Mouse (Mus musculus) testis, adult 2 months (tissue): ENCODE data around the gene Elp1. TPM values are rescaled to one million over a fixed set of nuclear protein-coding genes. Genes with fewer than 3 reads are reported as not detected.

Experiments used
- H3K27ac ChIP-seq: fragments of 200-500 bp; 2 replicates; pipeline ENCODE4 v1.5.1; 2012; ENCODE audit warnings: low read depth, low read length; ENCODE audit not compliant: control insufficient read depth, insufficient read depth
- H3K27me3 ChIP-seq: fragments of 200-500 bp; 2 replicates; pipeline ENCODE4 v1.6.1; 2012; ENCODE audit warnings: mild to moderate bottlenecking, low read length, moderate library complexity; ENCODE audit not compliant: control insufficient read depth, insufficient read depth
- H3K36me3 ChIP-seq: fragments of 200-500 bp; 2 replicates; pipeline ENCODE4 v1.6.1; 2012; ENCODE audit warnings: mild to moderate bottlenecking, low read length; ENCODE audit not compliant: control insufficient read depth, insufficient read depth
- H3K4me1 ChIP-seq: fragments of 200-500 bp; 2 replicates; pipeline ENCODE4 v1.6.1; 2012; ENCODE audit warnings: low read length; ENCODE audit not compliant: control insufficient read depth, insufficient read depth
- H3K4me3 ChIP-seq: fragments of 200-500 bp; 2 replicates; pipeline ENCODE4 v1.5.1; 2012; ENCODE audit warnings: low read depth, mild to moderate bottlenecking, low read length, moderate library complexity, mixed read lengths; ENCODE audit not compliant: control insufficient read depth
- CTCF ChIP-seq: fragments of 200-500 bp; IDR thresholded peaks from 2 replicates; pipeline ENCODE4 v1.5.1; 2012; ENCODE audit warnings: low read depth, mild to moderate bottlenecking, inconsistent platforms, low read length, moderate library complexity; ENCODE audit not compliant: control insufficient read depth, insufficient read depth, insufficient replicate concordance
- POLR2A ChIP-seq: fragments of 200-500 bp; IDR thresholded peaks from 2 replicates; pipeline ENCODE4 v1.6.1; 2012; ENCODE audit warnings: low read depth, mild to moderate bottlenecking, inconsistent platforms, low read length, moderate library complexity; ENCODE audit not compliant: control insufficient read depth
- polyA plus RNA-seq: library from polyadenylated mRNA; depleted of rRNA; stranded (reverse); fragments of >200 nt; gene quantifications from 2 replicates; pipeline ENCODE4 v1.2.3, GENCODE M21; 2012

Elp1 gene
- polyA plus RNA-seq, 1 experiment: 7.7 TPM

- TF ChIP-seq POLR2A (no peak), CTCF (no peak)
- Histone ChIP-seq H3K27me3 (no peaks in the 10 kb centered on the region), H3K4me1 (no peaks in the 10 kb centered on the region; the same call in 1 of the 2 replicates), H3K27ac (no peak overlapping the region), H3K4me3 (peak overlapping the region; percentile 7; the same call in 1 of the 2 replicates), H3K36me3 (no peaks in the 10 kb centered on the region; the same call in 1 of the 2 replicates)
Measured at GRCm38 (mm10) chr4:56746345-56746744, 55.8 kb downstream of the Elp1 start.

GRCm38 (mm10) chr4:56743363-56744195 is 58.6 kb downstream of the Elp1 start, which contains the start of gene Actl7a:
Actl7a (plus strand) TSS chr4:56743413.
- peak within 1 kb of the TSS; percentile 68 for H3K27ac ChIP-seq
- peaks cover 10% of the 10 kb centered on the region for H3K4me1 ChIP-seq
- TF ChIP-seq CTCF (no peak), POLR2A (peak; percentile 57; the same call in 1 of the 2 replicates)
- no peaks in the 10 kb centered on the region for H3K27me3 ChIP-seq
- H3K36me3 ChIP-seq: no peaks in the 10 kb centered on the region; the same call in 1 of the 2 replicates
- peak within 1 kb of the TSS; percentile 96 for H3K4me3 ChIP-seq

- peak overlapping the region; percentile 38 for H3K27ac ChIP-seq
- no peaks in the 10 kb centered on the region for H3K36me3 ChIP-seq
- TF ChIP-seq POLR2A (no peak), CTCF (no peak)
- peak overlapping the region; percentile 86 for H3K4me3 ChIP-seq
- H3K27me3 ChIP-seq: no peaks in the 10 kb centered on the region
- H3K4me1 ChIP-seq: peaks cover 10% of the 10 kb centered on the region
Measured at GRCm38 (mm10) chr4:56742698-56743097, 59.4 kb downstream of the Elp1 start.

GRCm38 (mm10) chr4:56741041-56741493 is 61.1 kb downstream of the Elp1 start, which contains the start of gene Actl7b:
Actl7b (minus strand) TSS chr4:56741443.
- H3K27ac ChIP-seq: peak within 1 kb of the TSS; percentile 87
- no peaks in the 10 kb centered on the region for H3K27me3 ChIP-seq
- H3K4me3 ChIP-seq: peak within 1 kb of the TSS; percentile 96
- H3K4me1 ChIP-seq: peaks cover 10% of the 10 kb centered on the region
- no peak for TF ChIP-seq CTCF
- peak; percentile 69 for TF ChIP-seq POLR2A
- no peaks in the 10 kb centered on the region for H3K36me3 ChIP-seq

- Histone ChIP-seq H3K36me3 (no peaks in the 10 kb centered on the region), H3K4me3 (peak overlapping the region; percentile 96), H3K4me1 (peaks cover 10% of the 10 kb centered on the region), H3K27ac (peak overlapping the region; percentile 87), H3K27me3 (no peaks in the 10 kb centered on the region)
- peak; percentile 24; the same call in 1 of the 2 replicates for TF ChIP-seq POLR2A
- no peak for TF ChIP-seq CTCF
Measured at GRCm38 (mm10) chr4:56740611-56741010, 61.5 kb downstream of the Elp1 start.

GRCm38 (mm10) chr4:56740020-56740485 is 62.1 kb downstream of the Elp1 start, which contains the start of gene Gm26657:
Gm26657 (plus strand) TSS chr4:56740070.
- no peak for TF ChIP-seq CTCF
- TF ChIP-seq POLR2A: no peak
- peak within 1 kb of the TSS; percentile 87 for H3K27ac ChIP-seq

GRCm38 (mm10) chr4:56725839-56726238 is 76.3 kb downstream of the Elp1 start:
- no peaks in the 10 kb centered on the region for H3K27me3 ChIP-seq
- no peak overlapping the region for H3K27ac ChIP-seq
- no peak overlapping the region for H3K4me3 ChIP-seq
- H3K36me3 ChIP-seq: no peaks in the 10 kb centered on the region
- no peak for TF ChIP-seq POLR2A
- peak; percentile 50; the same call in 1 of the 2 replicates for TF ChIP-seq CTCF
- H3K4me1 ChIP-seq: no peaks in the 10 kb centered on the region

More at GRCm38 (mm10) chr4:56740020-56740485, 62.1 kb downstream of the Elp1 start, which contains the start of gene Gm26657:
- no peaks in the 10 kb centered on the region for H3K27me3 ChIP-seq
- peaks cover 10% of the 10 kb centered on the region for H3K4me1 ChIP-seq
- H3K36me3 ChIP-seq: no peaks in the 10 kb centered on the region
- peak within 1 kb of the TSS; percentile 96 for H3K4me3 ChIP-seq
